Mouse (Mus musculus) CH12F3 (cell line): Measurements from ENCODE around the gene Tmem109.

Experiments used
- in situ Hi-C: fragments of 300-500 bp; cut with MboI; formaldehyde crosslinking; loops from 2 replicates; pipeline ENCODE4 v1.14.3; 2020; ENCODE audit warnings: low sequenced_read_pairs

The Tmem109 gene

GRCm38 (mm10) chr19:10842914-10843313, 38.9 kb downstream of the Tmem109 start:
- in situ Hi-C loops, result no loop called here

GRCm38 (mm10) chr19:10841721-10842626, 39.8 kb downstream of the Tmem109 start:
- in situ Hi-C loops, result no loop called here

GRCm38 (mm10) chr19:10839010-10839892, 42.5 kb downstream of the Tmem109 start, which contains the start of gene Slc15a3:
Gene Slc15a3 (plus strand): TSS chr19:10839727.
- in situ Hi-C loops, result no loop called here

- in situ Hi-C loops, result no loop called here
These were observed 46.1 kb downstream of the Tmem109 start for GRCm38 (mm10) chr19:10835671-10836070.

- in situ Hi-C loops, result no loop called here
These were observed 48.2 kb downstream of the Tmem109 start for GRCm38 (mm10) chr19:10833611-10834010.

- in situ Hi-C loops, result no loop called here
These were observed 49.8 kb downstream of the Tmem109 start for GRCm38 (mm10) chr19:10832030-10832429.

GRCm38 (mm10) chr19:10831424-10831823, 50.4 kb downstream of the Tmem109 start:
- in situ Hi-C loops, result no loop called here

GRCm38 (mm10) chr19:10829436-10830175, 52.2 kb downstream of the Tmem109 start, which contains the start of gene Cd6:
Gene Cd6 (minus strand): TSS chr19:10830058.
- in situ Hi-C loops, result no loop called here

- in situ Hi-C loops, result no loop called here
These were observed 53.5 kb downstream of the Tmem109 start for GRCm38 (mm10) chr19:10828321-10828720.

- in situ Hi-C loops, result no loop called here
These were observed 57.7 kb downstream of the Tmem109 start for GRCm38 (mm10) chr19:10824061-10824460.

GRCm38 (mm10) chr19:10822534-10822933, 59.3 kb downstream of the Tmem109 start:
- in situ Hi-C loops, result no loop called here

- in situ Hi-C loops, result no loop called here
These were observed 60.5 kb downstream of the Tmem109 start for GRCm38 (mm10) chr19:10821319-10821718.
